Mouse (Mus musculus): Measurements from ENCODE around the gene Pcsk5.

Pcsk5 gene

GRCm38 (mm10) chr19:17806626-17807025, 30.8 kb downstream of the Pcsk5 start:
- no peak for DNase-seq (ENCODE audit: low read depth)

GRCm38 (mm10) chr19:17800798-17801197, 36.6 kb downstream of the Pcsk5 start:
- DNase-seq (ENCODE audit: low read depth) = no peak

GRCm38 (mm10) chr19:17799419-17800185, 37.8 kb downstream of the Pcsk5 start:
- no peak for DNase-seq (ENCODE audit: low read depth)

- DNase-seq (ENCODE audit: low read depth) = no peak
Measured at GRCm38 (mm10) chr19:17793457-17793856, 44.0 kb downstream of the Pcsk5 start.

- no peak for DNase-seq (ENCODE audit: low read depth)
Measured at GRCm38 (mm10) chr19:17791485-17792052, 45.9 kb downstream of the Pcsk5 start.

- no peak for DNase-seq (ENCODE audit: low read depth)
Measured at GRCm38 (mm10) chr19:17788617-17789317, 48.7 kb downstream of the Pcsk5 start.

- no peak for DNase-seq (ENCODE audit: low read depth)
Measured at GRCm38 (mm10) chr19:17786744-17787143, 50.7 kb downstream of the Pcsk5 start.

GRCm38 (mm10) chr19:17784401-17785192, 52.8 kb downstream of the Pcsk5 start:
- no peak for DNase-seq (ENCODE audit: low read depth)

GRCm38 (mm10) chr19:17783231-17783630, 54.2 kb downstream of the Pcsk5 start:
- no peak for DNase-seq (ENCODE audit: low read depth)

GRCm38 (mm10) chr19:17781323-17781722, 56.1 kb downstream of the Pcsk5 start:
- DNase-seq (ENCODE audit: low read depth) = no peak

- DNase-seq (ENCODE audit: low read depth) = no peak
Measured at GRCm38 (mm10) chr19:17775943-17776342, 61.5 kb downstream of the Pcsk5 start.

- no peak for DNase-seq (ENCODE audit: low read depth)
Measured at GRCm38 (mm10) chr19:17775097-17775496, 62.3 kb downstream of the Pcsk5 start.

- DNase-seq (ENCODE audit: low read depth) = no peak
Measured at GRCm38 (mm10) chr19:17774061-17774460, 63.4 kb downstream of the Pcsk5 start.

- DNase-seq (ENCODE audit: low read depth) = no peak
Measured at GRCm38 (mm10) chr19:17769610-17770399, 67.6 kb downstream of the Pcsk5 start.

GRCm38 (mm10) chr19:17765001-17765400, 72.4 kb downstream of the Pcsk5 start:
- DNase-seq (ENCODE audit: low read depth) = no peak

GRCm38 (mm10) chr19:17762740-17763139, 74.7 kb downstream of the Pcsk5 start:
- no peak for DNase-seq (ENCODE audit: low read depth)

GRCm38 (mm10) chr19:17761678-17762077, 75.8 kb downstream of the Pcsk5 start:
- no peak for DNase-seq (ENCODE audit: low read depth)

GRCm38 (mm10) chr19:17752841-17753240, 84.6 kb downstream of the Pcsk5 start:
- no peak for DNase-seq (ENCODE audit: low read depth)

- DNase-seq (ENCODE audit: low read depth) = no peak
Measured at GRCm38 (mm10) chr19:17748331-17748730, 89.1 kb downstream of the Pcsk5 start.

- no peak for DNase-seq (ENCODE audit: low read depth)
Measured at GRCm38 (mm10) chr19:17745380-17745779, 92.1 kb downstream of the Pcsk5 start.

- no peak for DNase-seq (ENCODE audit: low read depth)
Measured at GRCm38 (mm10) chr19:17744474-17745069, 92.9 kb downstream of the Pcsk5 start.
